Mouse (Mus musculus) Muller cell, postnatal 12 days (primary cell): ENCODE results near the gene Bahcc1.

Source experiments
- DNase-seq: peaks from one replicate; pipeline ENCODE4 v3.0.0-alpha.2; 2015; ENCODE audit errors: inconsistent ontology term

Bahcc1 gene

GRCm38 (mm10) chr11:120297767-120298166, 65.0 kb downstream of the Bahcc1 start:
- no peak for DNase-seq

- no peak for DNase-seq
These were observed 65.8 kb downstream of the Bahcc1 start for GRCm38 (mm10) chr11:120298441-120299141.

- DNase-seq, result no peak
These were observed 66.7 kb downstream of the Bahcc1 start for GRCm38 (mm10) chr11:120299484-120299883.

GRCm38 (mm10) chr11:120303119-120303518, 70.4 kb downstream of the Bahcc1 start:
- no peak for DNase-seq

GRCm38 (mm10) chr11:120303559-120304349, 71.0 kb downstream of the Bahcc1 start:
- DNase-seq, result no peak

GRCm38 (mm10) chr11:120304350-120304694, 71.6 kb downstream of the Bahcc1 start:
- no peak for DNase-seq

- DNase-seq, result peak; percentile 100
These were observed 72.3 kb downstream of the Bahcc1 start for GRCm38 (mm10) chr11:120304886-120305534.

GRCm38 (mm10) chr11:120305535-120306365, 73.0 kb downstream of the Bahcc1 start:
- DNase-seq, result no peak

- DNase-seq, result no peak
These were observed 73.8 kb downstream of the Bahcc1 start for GRCm38 (mm10) chr11:120306366-120307131.

- no peak for DNase-seq
These were observed 74.3 kb downstream of the Bahcc1 start for GRCm38 (mm10) chr11:120307132-120307413.

GRCm38 (mm10) chr11:120307566-120308430, 75.1 kb downstream of the Bahcc1 start:
- DNase-seq, result peak; percentile 97

GRCm38 (mm10) chr11:120308441-120309320, 75.9 kb downstream of the Bahcc1 start:
- no peak for DNase-seq

- DNase-seq, result peak; percentile 97
These were observed 78.1 kb downstream of the Bahcc1 start for GRCm38 (mm10) chr11:120310813-120311312.

- no peak for DNase-seq
These were observed 78.8 kb downstream of the Bahcc1 start for GRCm38 (mm10) chr11:120311561-120311960.

GRCm38 (mm10) chr11:120312069-120312468, 79.3 kb downstream of the Bahcc1 start:
- DNase-seq, result no peak

GRCm38 (mm10) chr11:120313906-120314685, 81.3 kb downstream of the Bahcc1 start:
- no peak for DNase-seq

- DNase-seq, result no peak
These were observed 82.1 kb downstream of the Bahcc1 start for GRCm38 (mm10) chr11:120314721-120315415.

- peak; percentile 69 for DNase-seq
These were observed 82.6 kb downstream of the Bahcc1 start for GRCm38 (mm10) chr11:120315416-120315761.
